Mouse (Mus musculus) erythroblast, adult 5-6 weeks (primary cell): ENCODE results near the gene Gm12216. TPM values are rescaled to one million over a fixed set of nuclear protein-coding genes. Genes with fewer than 3 reads are reported as not detected.
"Not testable (repeated sequence)": the region's sequence is repeated elsewhere in the genome, so short reads cannot be mapped to it uniquely, and the experiment has no call there.

ENCODE experiments used
- ATAC-seq: replicated peaks from 2 replicates; pipeline ENCODE4 v1.8.0; 2016; ENCODE audit warnings: moderate number of reproducible peaks, mild to moderate bottlenecking, moderate TSS enrichment, inconsistent platforms; ENCODE audit not compliant: poor library complexity, low FRiP score, severe bottlenecking
- total RNA-seq, 2 experiments: library from RNA; stranded (forward) in 1 of 2; stranded (reverse) in 1 of 2; fragments of 150-400 nt in 1 of 2; fragments of 200-764, 138-1000 nt in 1 of 2; gene quantifications; 2 replicates each; pipeline versions ENCODE4 v1.2.3 to v1.2.4; 2015 to 2017; ENCODE audit warnings: low replicate concordance in 2 of 2

The Gm12216 gene
- total RNA-seq, 2 experiments from 2014 or later = 0.17 TPM; not detected in 1

DNA sequence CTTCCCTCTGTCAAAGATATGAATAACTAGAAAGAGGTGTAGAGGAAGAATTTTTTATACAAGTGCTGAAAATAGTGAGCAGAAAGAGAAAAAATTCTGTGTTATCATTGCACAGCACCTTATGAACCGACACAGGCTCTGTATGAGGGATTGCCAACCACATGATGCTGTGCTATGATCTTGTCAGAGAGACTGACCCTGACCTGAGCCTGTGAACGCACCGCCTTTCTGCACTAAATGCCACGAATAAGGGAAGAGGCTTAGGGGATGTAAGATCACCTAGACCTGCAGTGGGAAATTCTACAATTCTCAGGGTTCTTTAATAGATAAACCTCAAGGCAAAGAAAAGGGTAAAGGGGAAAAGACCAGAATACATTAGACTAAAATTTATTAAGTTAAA lies 17.4 kb upstream of the Gm12216 start:
- no peak for ATAC-seq

DNA sequence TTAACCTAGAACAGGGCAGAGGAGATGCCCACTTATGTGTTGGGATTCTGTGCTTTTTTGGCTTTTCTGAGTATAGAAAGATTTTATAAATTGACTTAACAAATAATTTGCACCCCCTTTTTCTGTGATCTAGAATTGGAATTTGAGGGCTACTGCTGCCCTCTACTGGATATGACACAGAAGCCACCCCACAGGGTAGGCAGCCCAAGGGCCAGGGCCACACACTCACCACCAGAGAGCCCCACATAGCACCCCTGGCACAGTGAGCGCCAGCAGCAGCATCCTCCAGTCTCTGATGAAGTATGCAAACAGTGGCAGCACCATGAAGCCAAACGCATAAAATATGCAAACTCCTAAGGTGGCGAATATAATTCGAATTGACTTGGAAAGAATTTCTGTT lies 15.7 kb upstream of the Gm12216 start:
- ATAC-seq = no peak

DNA sequence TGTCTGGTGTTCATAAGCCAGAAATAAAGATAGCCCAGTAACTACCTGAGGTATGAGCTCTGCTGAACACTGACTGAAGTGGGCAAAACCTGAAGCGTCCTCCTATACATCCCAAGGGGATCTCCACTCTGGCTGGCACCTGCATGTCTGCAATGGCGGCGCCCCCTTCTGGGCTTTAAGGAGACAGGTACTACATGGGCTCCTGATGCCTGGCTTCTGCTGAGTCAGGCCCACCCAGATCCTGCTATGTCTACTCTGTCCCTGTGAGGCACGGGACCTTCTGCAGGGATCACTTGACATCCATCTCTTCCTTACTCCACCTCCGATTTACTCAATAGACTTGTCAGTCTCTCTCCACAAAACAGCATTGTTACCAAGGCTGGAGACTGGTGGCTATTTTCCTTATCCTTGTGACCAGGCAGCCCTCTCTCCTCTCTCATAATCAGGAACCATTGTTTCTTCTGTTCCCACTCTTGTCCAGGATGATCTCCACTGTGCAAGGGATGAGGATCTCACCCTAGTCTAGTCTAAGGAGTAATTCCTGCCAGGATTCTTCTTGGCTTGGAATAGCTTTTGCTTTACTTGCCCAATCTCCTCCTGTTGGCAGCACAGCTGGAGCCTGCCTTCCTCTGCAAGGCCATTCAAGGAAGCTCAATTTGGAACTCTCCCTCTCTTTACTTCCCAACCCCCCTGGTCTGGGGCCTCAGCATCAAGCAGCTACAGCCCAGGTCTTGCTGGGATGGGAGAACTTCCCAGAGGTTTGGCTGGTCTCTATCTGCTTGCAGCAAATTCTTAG lies 15.1 kb upstream of the Gm12216 start:
- ATAC-seq = 0 out of 2 replicates have a peak, but pooled peaks have one; percentile 28

DNA sequence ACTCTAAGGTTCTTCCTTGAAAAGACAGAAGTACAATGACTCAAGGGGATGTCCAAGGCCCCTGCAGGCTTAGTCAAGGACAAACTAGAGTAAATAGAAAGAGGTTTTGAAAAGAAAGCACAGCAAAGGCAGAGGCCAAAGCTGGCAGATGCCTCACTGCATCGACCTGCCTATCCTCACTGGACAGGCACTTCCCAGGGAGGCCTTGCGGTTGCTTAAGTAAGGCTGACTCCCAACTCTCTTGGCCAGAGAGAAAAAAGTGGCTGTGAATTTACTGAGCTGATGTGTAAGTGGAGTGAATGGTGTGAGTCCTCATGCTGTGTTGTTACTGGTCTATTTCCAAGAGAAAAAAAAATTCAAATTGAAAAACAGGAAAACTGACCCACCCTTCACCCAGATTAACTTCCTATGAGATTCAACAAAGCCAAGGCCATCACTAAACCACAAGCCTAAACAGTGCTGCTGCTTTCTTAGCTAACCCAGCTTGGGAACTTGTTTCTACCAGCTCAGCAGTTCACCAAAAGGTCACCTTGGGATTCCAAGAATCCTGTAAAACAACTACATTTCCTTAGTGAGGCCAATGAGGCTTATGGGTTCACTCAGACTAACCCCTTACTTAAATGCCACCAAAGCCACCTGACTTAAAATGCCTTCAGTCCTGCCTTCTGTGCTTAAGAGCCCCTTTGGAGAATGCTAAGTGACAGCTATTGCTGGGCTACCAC lies 12.9 kb upstream of the Gm12216 start:
- ATAC-seq = no peak

DNA sequence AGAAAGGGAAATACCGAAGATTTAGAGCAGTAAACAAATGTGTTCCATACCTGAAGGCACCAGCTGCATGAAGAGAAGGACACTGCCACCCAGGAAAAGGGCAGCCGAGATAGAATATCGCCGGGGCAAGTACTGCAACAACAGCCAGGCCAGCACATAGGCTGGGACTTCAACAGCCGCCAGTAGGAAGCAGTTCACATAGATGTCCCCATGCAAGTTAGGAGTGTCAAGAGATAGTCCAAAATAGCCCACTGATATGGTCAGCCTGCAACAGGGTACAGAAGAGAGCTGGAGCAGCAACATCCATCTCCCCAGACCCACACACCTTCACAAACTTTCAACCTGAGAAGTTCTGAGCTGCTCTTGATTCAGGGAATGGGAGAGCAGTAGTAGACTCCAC lies 10.1 kb upstream of the Gm12216 start:
- no peak for ATAC-seq

DNA sequence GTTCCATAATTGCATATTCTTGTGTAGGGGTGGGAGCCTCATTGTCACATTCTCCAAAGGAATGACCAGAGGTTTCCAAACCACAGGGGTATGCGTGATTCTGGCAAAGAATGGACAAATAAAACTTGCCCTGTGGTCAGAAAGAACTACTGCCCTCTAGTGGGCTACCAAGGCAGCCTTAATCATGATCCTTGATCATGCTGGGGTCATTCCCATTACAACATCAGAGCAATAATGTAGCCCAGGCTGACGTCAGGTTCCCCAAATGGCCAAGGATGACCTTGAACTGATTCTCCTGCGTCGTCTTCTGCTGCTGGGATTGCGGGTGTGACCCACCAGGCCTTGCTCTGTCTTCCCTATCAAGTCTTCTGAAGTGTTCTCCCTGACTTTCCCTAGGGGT lies 9.3 kb upstream of the Gm12216 start:
- not testable (repeated sequence) for ATAC-seq

DNA sequence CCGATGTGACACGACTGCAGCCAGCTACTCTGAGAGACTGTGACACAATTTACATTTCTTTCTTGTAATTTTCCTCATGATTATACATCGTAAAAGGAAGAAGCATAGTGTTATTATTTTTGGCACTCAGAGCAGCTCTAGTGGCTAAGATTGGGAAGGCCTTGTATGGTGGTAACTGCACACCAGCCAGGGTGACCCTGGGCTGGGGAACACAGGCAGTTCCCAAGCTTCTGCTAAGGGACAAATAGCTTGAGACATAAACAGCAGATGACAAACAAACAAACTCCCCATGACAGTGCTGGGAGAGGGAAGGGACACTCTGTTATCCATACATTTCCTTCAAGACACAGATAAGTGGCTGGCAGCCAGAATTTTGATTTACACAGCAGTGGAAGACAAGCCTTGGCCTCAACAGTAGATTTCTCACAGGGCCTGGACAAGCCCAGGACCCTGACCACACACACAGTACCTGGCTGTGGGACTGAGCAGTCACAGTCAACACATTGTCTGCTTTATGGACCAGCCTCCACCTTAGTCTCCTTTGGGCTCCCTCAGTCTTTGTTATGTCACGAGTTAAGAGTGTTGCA lies 5.8 kb upstream of the Gm12216 start:
- ATAC-seq = not testable (repeated sequence)

DNA sequence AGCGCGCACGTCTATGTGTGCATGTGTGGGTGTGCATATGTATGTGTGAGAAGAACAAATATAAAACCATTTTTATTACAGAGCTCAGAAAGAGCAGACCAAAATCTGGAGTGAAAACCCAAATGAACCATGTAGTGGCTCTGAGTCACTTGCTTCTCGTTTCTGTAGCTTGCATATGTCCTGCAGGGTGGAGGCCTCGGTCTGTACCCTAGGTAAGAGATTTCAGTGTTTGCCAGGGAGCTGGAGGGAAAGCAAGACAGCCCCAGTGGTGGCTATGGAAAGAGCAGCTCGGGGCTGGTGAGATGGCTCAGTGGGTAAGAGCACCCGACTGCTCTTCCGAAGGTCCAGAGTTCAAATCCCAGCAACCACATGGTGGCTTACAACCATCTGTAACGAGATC lies 1.9 kb upstream of the Gm12216 start:
- not testable (repeated sequence) for ATAC-seq

DNA sequence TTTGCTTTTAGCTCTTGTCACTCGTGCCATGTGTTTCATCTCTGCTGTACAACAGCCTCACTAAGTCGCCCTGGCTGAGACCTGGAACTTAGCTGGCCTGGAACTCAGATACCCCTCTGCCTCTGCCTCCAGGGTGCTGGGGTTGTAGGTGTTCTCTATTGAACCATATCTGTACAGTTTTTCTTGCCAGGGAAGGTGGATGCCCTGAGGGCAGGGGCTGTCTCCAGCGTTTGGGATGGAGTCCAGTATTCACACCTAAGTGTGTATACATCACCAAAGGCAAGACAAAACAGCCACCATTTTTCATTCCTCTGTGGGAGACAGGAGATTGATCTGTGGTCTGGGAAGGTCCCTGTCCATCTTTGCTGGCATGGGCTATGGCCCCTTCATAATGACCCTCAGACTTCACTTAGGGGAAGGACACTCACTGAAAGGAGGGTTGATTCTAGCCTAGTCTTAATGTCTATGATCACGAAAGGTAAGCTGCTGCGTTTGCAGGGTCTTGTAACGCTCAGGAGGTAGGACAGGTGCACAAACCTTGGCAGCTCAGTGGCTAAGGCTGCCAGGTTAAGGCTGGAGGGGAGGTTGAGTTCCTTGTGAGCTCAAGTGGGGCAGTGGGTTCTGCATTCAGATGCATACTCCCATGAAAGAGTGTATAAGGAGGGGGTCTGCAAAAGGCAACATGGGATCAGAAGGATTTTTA lies 847 bp downstream of the Gm12216 start:
- ATAC-seq = no peak

DNA sequence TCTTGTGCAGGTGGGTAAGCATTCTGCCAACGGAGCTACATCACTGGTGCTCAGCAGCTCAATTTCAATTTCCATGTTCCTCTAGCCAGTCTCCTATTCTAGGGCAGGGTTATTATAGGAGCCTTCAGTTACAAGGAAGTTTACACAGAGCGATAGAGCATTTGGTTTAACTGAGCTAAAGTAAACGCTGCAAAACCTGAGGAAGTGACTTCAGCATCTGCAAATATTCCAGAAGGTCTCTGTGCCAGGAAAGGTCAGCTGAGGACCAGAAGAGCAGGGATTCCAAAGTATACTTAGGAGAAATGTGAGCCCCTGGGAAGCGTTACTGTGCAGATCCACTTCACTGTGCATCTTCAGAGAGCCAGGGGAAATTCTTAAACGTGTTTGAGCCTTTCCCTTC lies 5.4 kb downstream of the Gm12216 start:
- no peak for ATAC-seq

DNA sequence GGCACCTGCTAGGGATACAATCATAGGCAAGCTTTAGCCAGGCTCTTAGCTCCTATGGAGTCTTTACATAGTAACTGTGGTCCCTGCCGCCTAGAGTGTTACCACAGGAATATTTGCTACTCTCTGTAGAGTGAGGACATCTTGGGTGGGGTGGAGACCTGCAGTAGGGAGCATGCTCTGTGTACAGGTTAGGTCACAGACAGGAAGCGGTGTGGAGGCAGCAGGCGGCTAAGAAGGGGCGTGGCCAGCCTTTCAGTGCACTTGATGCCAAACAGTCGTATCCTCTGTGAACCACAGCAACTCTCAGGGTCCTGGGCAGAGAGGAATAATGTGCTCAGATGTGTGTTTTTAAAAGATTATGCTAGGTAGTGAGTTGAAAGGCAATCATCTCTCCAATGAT lies 7.3 kb downstream of the Gm12216 start:
- ATAC-seq = no peak

DNA sequence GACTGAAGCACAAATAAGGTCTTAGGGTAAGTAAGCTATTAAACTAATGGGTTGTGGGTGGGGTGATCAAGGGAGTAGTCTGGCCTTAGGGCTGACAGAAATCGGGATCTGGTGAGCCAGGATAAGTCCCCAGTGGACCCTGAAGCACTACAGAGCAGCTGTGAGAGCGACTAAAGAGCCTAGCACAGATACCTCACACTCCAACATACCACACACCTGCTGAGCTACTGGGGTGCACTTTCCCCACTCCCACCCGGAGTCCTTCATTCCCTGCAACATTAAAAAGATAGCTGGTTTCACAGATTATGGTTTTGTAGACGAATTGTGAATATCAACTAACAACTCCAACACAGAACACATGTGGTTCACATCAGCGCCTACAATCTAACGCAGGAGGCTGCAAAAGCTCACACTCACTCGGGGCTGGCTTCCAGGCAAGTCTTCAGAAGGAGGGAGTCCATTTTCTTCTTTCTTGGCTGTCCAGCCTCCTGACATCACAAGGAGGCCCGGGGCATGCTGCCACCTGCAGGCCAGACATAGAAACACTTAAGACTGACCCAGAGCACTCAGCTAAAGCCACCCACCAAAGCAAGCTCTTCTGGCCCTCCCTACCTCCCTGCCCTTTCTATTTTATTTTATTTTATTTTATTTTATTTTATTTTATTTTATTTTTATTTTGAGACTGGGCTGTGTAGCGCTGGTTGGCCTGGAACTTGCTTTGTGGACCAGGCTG lies 9.3 kb downstream of the Gm12216 start:
- peak; percentile 78 for ATAC-seq

DNA sequence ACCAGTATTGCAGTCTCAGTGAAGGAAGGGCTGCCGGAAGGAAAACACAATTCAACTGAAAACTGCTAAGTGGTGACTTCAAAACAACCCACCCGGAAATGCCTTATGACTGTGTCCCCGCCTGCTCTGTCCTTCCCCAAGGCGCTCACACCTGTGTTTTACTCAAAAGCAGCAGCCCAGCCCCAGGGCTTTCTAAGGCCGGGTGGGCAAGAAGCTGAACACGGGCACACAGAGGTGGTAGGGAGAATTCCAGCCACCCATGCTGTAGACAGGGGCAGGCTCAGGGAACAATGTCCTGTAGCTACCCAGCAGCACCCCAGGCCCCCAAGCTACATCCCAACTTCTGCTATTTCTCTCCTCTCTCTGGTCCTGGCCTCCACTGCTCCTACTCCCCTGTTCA lies 13.4 kb downstream of the Gm12216 start:
- ATAC-seq = no peak

DNA sequence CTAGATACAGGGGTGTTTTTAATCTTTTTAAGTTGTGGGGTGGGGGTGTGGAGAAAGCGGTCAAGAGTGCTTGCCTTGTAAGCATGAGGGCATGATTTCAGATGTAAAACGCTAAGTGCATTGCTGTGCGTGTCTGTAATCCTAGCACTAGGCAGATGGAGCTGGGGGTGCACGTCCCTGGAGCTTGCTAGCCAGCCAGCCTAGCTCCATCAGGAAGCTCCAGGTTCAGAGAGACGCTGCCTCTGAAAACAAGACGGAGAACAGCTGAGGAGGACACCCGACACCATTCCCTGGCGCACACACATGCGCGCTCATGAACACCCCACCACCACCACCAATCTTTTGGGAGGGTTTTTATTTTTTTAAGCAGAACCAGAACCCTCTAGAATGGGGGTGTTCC lies 15.9 kb downstream of the Gm12216 start:
- no peak for ATAC-seq

DNA sequence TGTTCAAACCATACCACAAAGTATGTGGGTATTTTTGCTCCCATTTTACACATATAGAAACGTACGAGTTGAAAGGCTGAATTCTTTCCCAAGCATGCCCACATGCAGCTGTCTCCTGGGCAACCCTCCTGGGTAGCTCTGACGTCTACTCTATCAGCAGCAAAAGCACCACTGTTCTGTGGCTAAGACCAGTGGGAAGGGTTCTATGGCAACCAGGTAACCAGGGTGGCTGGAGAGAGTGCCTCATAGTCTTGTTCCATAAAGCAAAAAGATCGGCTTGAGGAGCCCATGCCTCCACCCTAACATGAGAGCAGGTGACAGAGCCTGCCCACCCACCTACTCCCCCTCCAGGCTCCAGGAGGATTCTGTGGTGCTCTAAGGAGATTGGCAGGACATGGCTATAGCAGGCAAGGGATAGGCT lies 16.9 kb downstream of the Gm12216 start:
- ATAC-seq = no peak

DNA sequence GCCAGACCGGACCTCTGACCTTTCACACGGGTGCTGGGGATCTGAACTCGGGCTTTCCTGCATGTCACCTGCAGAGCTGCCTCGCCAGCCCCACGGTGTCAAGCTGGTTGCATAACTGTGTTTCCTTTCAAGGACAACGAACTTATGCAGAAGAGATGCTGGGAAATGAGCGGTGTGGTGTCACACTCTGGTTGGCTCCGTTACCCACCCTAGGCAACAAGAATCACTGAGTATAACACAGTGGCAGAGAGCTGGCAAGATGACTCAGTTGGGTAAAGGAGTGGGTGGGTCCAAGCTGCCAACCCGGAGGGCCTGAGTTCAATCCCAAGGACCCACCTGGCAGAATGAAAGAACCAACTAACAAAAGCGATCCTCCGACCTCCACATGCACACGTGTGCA lies 17.5 kb downstream of the Gm12216 start:
- no peak for ATAC-seq

DNA sequence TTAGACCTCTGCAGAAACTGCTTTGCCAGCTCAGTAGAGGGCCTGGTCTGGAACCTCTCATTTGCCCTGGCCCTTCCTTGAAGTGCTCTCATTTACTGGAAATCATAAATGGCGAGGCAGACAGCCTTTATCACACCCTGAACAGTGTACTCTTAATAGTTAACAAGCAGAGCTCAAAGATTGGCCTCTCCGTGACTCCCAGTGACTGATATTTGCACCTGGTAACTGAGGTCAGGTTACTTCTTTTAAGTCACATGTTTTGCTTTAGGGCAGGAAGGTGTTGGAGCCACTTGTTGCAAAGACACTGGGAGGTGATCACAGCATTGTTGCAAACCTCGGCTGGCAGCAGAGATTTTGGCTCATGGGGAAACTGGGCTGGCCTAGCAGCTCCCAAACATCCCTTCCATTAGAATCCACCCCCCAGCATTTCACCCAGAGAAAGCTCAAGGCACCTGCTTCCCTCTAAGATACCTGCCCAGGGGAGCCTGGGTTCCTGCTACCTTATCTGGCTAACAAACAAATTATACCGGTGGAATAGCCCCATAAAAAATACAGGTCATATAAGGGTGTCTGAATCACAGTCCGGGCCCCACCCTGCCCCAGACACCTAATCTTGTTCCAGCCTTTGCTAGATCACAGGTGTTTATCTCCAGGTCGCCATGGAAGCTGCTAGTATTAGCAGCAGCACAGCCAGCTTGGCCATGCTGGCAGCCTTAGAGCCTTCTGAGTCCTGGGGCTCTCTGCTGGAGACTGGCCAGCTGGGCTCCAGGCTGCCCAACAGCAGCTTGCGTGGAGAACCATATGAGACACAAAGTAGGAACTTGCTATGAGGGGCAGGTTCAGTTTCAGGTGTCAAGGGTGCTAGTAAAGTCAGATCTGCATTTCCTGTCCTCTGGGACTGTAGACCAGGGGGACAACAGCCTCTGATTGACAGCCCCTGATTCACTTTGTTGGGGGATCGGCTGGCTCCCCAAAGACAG lies 19.1 kb downstream of the Gm12216 start:
- no peak for ATAC-seq

DNA sequence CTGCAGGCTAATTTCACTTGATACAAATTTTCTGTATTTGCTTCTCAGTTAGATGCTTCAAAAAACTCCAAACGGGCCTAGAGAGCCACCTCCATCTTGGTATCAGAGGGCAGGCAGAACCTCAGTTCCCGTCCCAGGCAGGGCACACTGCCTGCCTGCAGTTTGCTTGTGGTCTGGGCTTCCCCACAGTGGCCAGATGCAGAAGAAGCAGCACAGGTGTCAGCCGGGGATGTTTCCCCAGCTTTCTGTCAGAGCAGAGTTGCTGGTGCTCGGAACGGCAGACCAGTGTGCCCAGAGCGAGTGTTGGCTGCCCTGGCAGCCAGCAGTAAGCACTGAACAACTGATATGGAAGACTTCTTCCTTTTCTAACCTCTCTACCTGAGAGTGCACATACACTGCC lies 19.9 kb downstream of the Gm12216 start:
- no peak for ATAC-seq

DNA sequence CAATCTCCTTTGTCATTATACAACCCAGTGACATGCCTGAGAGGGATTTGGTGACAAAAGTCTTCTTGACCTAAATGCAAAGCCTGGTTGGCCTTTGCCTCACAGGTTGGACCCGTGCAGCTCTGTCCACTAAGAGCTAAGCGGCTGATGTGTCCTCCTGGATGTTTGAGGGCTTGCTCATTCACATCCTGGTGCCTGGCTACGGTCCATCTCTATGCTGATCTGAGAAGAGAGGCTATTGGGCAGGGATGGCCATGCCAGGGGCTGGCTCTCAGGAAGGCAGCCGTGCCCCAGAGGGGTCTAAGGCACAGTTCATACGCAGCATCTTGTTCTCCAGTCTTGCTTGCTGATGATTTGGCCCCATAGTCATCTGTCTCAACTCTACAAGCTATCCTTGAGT lies 21.3 kb downstream of the Gm12216 start:
- ATAC-seq = no peak
